In the genomic region with DNA sequence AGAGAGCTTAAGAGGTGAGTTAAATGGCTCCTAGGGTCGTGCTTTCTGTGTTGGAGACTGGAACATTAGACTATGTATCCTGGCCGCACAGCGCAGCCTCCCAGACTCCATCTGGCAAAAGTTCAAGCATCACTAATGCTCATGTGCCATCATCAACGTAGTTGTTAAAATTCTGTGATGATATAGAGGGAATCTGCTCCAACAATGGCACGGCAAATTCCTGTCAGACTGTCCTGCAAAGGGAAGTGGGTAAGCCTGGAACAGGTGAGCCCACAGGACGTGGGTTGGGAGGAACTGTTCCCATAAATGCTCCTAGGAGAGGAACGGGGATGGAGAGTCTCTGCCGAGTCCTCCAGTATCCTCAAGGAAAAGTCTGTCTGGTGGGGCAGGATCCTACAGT, we compare ENCODE assay signal across 28 mouse cellular contexts.
"Had no signal": no experiment of that assay in that cellular context is flagged by ENCODE, and none has a peak within 500 bp of the region (broad histone marks: within the 10 kb centered on the region; RNA-seq: fewer than 3 reads in every experiment).

No protein-coding gene starts in this region.

- H3K4me3 ChIP-seq: intestine, embryonic 15.5 days had no signal

- H3K27ac ChIP-seq: heart, embryonic 13.5 days; heart, embryonic 15.5 days; intestine, embryonic 15.5 days; kidney, embryonic 15.5 days; kidney, postnatal 0 days had no signal

- H3K9ac ChIP-seq: heart, embryonic 15.5 days; intestine, embryonic 15.5 days; kidney, embryonic 15.5 days had no signal

- ATAC-seq: inflammation-experienced regulatory T-cells, adult 6 months; intestine, embryonic 15.5 days; intestine, embryonic 16.5 days; intestine, postnatal 0 days had no signal

- H3K9me3 ChIP-seq: heart, embryonic 10.5 days; heart, embryonic 12.5 days; heart, embryonic 13.5 days; heart, embryonic 15.5 days; hindbrain, embryonic 10.5 days; hindbrain, embryonic 12.5 days; hindbrain, embryonic 13.5 days; hindbrain, embryonic 15.5 days; intestine, embryonic 15.5 days; kidney, embryonic 15.5 days had no signal

- H3K27me3 ChIP-seq: heart, embryonic 12.5 days; heart, embryonic 13.5 days; heart, embryonic 15.5 days; hindbrain, embryonic 12.5 days; hindbrain, embryonic 13.5 days; hindbrain, embryonic 15.5 days had no signal

- DNase-seq: heart, postnatal 10 days; heart, postnatal 36 days; heart, postnatal 4 days; kidney, adult 11 months; kidney, adult 18-20 months; kidney, adult 2 months; kidney, adult 8-10 months; kidney, adult 9 months; kidney, postnatal 10 days; kidney, postnatal 14 days; kidney, postnatal 25 days; kidney, postnatal 36 days; kidney, postnatal 4 days; layer of hippocampus, postnatal 36 days had no signal

- H3K36me3 ChIP-seq: heart, embryonic 10.5 days; heart, embryonic 12.5 days; heart, embryonic 13.5 days; heart, embryonic 15.5 days; hindbrain, embryonic 10.5 days; hindbrain, embryonic 12.5 days; hindbrain, embryonic 13.5 days; hindbrain, embryonic 15.5 days; intestine, embryonic 15.5 days; kidney, embryonic 15.5 days had no signal
